31 mouse cellular contexts compared by ENCODE assay signal in the genomic region with DNA sequence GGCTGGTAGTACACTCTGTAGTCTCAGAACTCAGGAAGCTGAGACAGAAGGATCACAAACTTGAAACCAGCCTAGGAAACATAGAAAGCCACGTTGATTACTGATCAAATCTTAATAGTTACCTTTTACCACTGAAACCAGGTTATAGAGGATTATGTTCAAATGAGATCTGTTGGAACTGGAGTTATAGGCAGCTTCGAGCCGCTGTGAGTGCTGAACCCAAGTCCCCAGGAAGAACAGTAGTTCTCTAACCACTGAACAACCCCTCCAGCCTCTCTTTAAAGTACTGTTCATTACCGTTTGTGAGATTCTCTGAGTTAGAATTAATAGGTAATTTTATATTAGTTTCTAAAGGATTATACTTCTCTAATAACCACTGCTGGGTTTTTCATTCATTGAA.
"Had no signal": no experiment of that assay in that cellular context is flagged by ENCODE, and none has a peak within 500 bp of the region (broad histone marks: within the 10 kb centered on the region; RNA-seq: fewer than 3 reads in every experiment).

No protein-coding gene starts in this region.

- DNase-seq: left cerebral cortex, postnatal 4 days; liver; liver, embryonic 13.5 days; liver, postnatal 0 days; lung, adult 18-20 months; lung, adult 2 months; lung, embryonic 14.5 days; lung, postnatal 10 days; lung, postnatal 14 days; lung, postnatal 36 days; lung, postnatal 4 days; midbrain, embryonic 14.5 days had no signal

- H3K9me3 ChIP-seq: limb, embryonic 10.5 days; limb, embryonic 12.5 days; limb, embryonic 13.5 days; limb, embryonic 15.5 days; liver, embryonic 12.5 days; liver, embryonic 13.5 days; liver, embryonic 15.5 days; lung, embryonic 15.5 days; megakaryocyte, embryonic 14.5 days; midbrain, embryonic 10.5 days; midbrain, embryonic 12.5 days; midbrain, embryonic 13.5 days; midbrain, embryonic 15.5 days; neural tube, embryonic 12.5 days had no signal

- H3K4me2 ChIP-seq: limb, embryonic 12.5 days; limb, embryonic 13.5 days; limb, embryonic 15.5 days; liver, embryonic 11.5 days; liver, embryonic 12.5 days; liver, embryonic 13.5 days; liver, embryonic 15.5 days; lung, embryonic 14.5 days; lung, embryonic 15.5 days; midbrain, embryonic 12.5 days; midbrain, embryonic 13.5 days; midbrain, embryonic 15.5 days; neural tube, embryonic 12.5 days had no signal

- ATAC-seq: liver, embryonic 12.5 days; liver, postnatal 0 days; lung, postnatal 0 days; midbrain, embryonic 13.5 days; midbrain, embryonic 15.5 days; midbrain, embryonic 16.5 days had no signal

- H3K27ac ChIP-seq: limb, embryonic 10.5 days; limb, embryonic 12.5 days; limb, embryonic 13.5 days; limb, embryonic 15.5 days; liver, embryonic 12.5 days; liver, embryonic 13.5 days; liver, embryonic 14.5 days; liver, embryonic 15.5 days; lung, embryonic 15.5 days; macrophage; midbrain, embryonic 10.5 days; midbrain, embryonic 12.5 days; midbrain, embryonic 13.5 days; midbrain, embryonic 15.5 days; neural tube, embryonic 12.5 days had no signal

- H3K4me3 ChIP-seq: limb, embryonic 10.5 days; limb, embryonic 12.5 days; limb, embryonic 13.5 days; limb, embryonic 15.5 days; liver, embryonic 12.5 days; liver, embryonic 13.5 days; liver, embryonic 15.5 days; lung, embryonic 15.5 days; megakaryocyte, embryonic 14.5 days; midbrain, embryonic 10.5 days; midbrain, embryonic 12.5 days; midbrain, embryonic 13.5 days; midbrain, embryonic 15.5 days; myocyte; neural tube, embryonic 12.5 days had no signal

- H3K9ac ChIP-seq: limb, embryonic 12.5 days; limb, embryonic 13.5 days; limb, embryonic 15.5 days; liver, embryonic 12.5 days; liver, embryonic 13.5 days; liver, embryonic 14.5 days; liver, embryonic 15.5 days; liver, postnatal 0 days; lung, embryonic 14.5 days; lung, embryonic 15.5 days; midbrain, embryonic 12.5 days; midbrain, embryonic 13.5 days; midbrain, embryonic 15.5 days; neural tube, embryonic 12.5 days had no signal

- H3K27me3 ChIP-seq: limb, embryonic 12.5 days; limb, embryonic 13.5 days; limb, embryonic 15.5 days; liver, embryonic 12.5 days; liver, embryonic 13.5 days; liver, embryonic 15.5 days; lung, embryonic 15.5 days; midbrain, embryonic 12.5 days; midbrain, embryonic 13.5 days; midbrain, embryonic 15.5 days; neural tube, embryonic 12.5 days had no signal

- H3K4me1 ChIP-seq: limb, embryonic 15.5 days; liver, embryonic 12.5 days; liver, embryonic 13.5 days; liver, embryonic 15.5 days; midbrain, embryonic 10.5 days; midbrain, embryonic 13.5 days; midbrain, embryonic 15.5 days; neural tube, embryonic 12.5 days had no signal

- H3K36me3 ChIP-seq: limb, embryonic 10.5 days; limb, embryonic 12.5 days; limb, embryonic 13.5 days; limb, embryonic 15.5 days; liver, embryonic 12.5 days; liver, embryonic 13.5 days; liver, embryonic 15.5 days; lung, embryonic 15.5 days; midbrain, embryonic 10.5 days; midbrain, embryonic 12.5 days; midbrain, embryonic 13.5 days; midbrain, embryonic 15.5 days; neural tube, embryonic 12.5 days had no signal
